Mouse (Mus musculus) gonadal fat pad, adult 2 months (tissue): ENCODE results near the gene Edf1. TPM values are rescaled to one million over a fixed set of nuclear protein-coding genes. Genes with fewer than 3 reads are reported as not detected.

Source experiments
- DNase-seq: peaks from one replicate; pipeline ENCODE4 v3.0.0-alpha.2; 2012; ENCODE audit warnings: low read depth
- polyA plus RNA-seq: library from polyadenylated mRNA; depleted of rRNA; stranded (reverse); fragments of >200 nt; gene quantifications from 2 replicates; pipeline ENCODE4 v1.2.3, GENCODE M21; 2012; rRNA removed

The Edf1 gene
- polyA plus RNA-seq, 1 experiment, result 115 TPM

DNA sequence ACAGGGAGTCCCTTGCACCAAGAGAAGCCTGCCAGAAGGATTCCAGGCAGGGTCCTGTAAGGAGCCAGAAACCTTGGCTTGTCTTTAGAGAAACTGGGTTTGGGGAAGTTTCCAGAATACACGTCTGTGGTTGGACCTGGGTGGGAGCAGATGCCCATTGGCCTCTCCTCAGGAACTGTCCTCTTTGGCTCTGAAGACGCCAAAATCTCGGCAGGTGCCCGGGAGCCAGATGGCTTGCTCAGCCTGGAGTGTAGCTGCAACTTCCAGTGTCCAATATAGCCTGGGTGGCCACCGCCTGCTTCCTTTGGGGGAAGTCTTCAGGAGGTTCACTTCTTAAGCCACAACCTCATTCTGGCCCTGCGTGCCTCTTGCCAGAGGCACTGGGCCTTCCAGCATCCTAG, 24.3 kb downstream of the Edf1 start:
- DNase-seq, result no peak

DNA sequence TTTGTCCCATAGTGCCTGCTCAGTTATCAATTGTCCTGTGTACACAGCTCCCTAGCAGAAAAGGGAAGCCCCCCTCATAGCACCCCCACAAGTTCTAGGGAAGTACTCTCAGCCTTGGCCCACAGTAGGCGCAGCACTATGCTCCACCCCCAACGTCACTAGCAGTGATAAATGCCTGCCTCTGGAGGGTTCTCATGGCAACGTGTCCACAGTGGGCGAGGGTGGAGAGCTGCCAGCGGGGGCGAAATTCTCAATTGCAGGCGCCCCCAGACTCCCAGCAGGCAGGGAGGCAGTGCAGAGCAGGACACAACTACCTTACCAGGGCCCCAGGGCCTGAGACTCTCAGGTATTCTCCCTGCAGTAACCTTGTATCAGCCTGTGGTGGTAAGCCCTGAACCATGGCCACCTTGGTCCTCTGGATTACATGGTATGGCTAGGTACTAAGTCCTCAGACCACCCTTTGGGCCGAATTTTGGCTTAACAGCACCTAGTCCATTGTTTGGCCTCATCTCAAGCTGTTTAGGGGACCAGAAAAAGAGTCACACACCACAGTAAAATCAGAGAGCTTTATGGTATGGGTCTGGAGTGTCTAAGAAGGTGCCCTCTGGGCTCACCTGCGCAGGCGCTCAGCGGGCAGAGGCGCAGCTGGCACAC, 24.9 kb downstream of the Edf1 start:
- DNase-seq, result no peak

DNA sequence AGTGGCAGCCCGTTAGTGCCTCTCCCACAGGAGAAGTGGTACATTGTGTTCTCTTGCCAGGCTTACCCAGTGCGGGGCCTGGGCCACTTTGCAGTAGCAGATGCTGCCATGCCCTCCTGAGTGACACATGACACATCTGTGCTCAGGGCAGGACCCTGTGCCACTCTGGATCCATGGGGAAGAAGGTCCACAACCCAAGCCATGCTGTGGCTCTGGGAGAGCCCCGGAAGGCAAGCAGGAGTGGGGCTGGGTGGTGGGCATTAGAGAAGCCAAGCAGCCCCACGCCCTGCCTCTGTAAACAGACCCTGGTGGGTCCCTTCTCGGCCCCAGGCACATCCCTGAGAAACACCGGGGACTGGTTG, 25.5 kb downstream of the Edf1 start:
- DNase-seq, result no peak

DNA sequence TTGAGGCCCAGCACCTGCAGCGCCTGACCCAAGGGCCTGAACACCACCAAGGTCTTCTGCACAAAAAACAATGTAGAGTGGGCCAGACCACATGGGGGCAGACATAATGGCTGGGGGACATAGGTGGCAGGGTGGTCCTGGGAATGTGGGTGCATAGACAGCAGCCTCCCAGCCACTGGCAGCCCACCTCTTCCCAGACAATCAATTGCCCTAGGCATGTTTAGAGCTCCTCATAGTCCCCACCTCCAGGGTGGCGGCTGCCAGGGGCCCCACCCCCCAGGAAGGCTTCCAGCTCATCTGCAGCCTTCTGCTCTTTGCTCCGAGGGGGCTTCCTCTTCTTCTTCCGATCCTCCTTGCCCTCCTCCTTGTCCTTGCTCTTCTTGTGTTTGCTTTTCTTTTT, 25.9 kb downstream of the Edf1 start:
- no peak for DNase-seq

DNA sequence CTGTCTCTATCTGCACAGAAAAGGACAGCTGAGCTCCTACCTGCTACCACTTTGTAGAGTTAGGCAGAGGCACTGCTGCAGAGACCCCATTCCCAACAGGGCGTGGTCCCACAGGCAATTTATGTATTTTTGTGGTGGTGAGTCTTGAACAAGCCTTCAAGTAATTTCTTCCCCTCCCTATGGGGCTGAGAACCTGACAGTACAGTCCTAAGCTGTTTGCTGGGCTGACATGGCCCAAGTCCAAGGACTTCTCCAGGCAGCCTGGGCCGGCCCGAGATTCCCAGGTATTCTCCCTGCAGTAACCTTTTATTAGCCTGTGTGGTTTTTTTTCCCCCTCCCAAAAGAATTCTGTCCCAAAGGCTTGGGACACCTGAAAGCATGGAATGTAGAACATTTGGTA, 26.5 kb downstream of the Edf1 start:
- no peak for DNase-seq

DNA sequence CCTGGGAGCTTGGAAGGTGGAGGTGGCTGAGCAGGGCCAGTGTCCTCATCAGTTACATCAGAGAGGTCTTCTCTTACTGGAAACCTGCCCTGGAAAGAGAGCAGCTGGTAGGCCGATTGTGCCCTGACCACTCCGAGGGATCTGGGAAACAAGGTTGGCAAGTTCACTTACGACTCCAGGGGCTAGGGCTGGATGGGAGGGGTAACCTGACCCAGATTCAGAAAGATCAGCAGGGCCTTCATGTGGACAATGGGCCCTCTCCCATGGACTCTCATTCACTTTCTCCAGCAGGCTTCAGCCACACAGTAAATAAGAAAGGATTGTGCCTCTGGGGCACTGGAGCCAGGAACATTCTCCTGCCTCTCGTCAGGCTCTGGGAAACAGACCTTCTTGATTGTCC, 27.2 kb downstream of the Edf1 start:
- no peak for DNase-seq

DNA sequence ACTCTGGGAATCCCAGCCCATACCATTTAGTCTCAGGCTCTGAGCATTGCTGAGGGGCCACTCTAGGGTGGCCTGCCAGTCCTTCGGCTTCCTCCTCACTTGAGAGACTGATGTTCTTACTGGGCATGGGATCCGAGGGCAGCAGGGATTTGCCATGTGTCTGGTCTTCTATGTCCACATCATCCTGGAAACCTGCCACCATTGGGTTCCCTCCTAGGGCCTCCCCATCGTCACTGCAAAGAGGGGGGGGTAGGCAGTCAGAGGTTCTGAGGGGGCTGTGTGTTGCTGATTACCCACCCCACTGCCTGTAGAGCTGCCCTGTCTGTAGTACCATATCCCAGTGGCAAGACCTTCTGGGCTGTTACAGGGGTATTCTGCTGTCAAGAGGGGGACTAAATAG, 28.0 kb downstream of the Edf1 start:
- no peak for DNase-seq

DNA sequence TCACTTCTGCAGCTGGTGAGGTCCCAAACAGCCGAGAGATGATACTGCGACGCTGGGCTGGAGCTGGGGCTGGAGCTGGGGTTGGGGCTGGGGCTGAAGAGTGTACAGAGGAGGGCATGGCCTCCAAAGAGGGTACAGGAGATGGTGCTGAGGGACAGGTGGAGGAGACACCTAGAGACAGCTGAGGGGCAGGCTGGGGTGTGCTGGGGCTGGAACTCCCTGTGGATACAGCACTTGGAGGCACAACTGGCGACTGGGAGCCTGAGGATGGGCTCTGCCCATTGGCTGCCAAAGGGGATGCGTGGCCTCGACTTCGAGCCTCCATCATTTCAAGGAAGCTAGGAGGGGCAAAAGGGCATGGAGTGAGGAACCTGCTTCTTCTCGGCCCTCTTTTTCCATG, 29.6 kb downstream of the Edf1 start:
- DNase-seq, result no peak

DNA sequence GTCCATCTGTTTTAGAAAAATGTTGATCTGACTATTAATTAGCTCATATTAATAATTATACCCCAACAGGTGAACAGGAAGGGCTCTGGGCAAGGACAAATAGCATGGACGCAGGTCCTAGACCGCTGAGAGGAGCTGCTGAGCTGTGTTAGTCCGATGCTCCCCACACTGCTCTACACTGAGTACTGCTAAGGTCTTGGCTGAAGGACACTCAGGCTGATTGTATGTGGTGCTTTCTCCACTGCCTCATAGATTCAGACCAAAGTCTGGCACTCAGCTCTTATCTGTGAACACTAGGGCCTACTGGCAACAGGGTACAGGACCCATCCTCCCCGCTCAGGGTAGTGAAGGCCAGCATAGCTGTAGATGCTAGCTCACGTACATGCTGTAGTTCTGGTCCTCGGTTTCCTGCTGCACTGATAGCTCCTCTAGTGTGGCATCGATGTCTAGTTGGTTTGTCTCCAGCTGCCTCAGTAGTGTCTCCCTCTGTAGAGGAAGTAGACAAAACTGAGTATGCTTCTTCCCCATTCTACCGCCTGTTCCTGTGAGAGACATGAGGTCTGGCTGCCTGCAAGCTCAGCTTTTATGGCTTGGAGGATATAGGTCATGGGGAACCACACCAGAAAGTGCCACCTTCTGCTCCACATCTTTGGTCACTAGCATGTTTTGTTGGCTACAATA, 30.7 kb downstream of the Edf1 start:
- DNase-seq, result no peak

DNA sequence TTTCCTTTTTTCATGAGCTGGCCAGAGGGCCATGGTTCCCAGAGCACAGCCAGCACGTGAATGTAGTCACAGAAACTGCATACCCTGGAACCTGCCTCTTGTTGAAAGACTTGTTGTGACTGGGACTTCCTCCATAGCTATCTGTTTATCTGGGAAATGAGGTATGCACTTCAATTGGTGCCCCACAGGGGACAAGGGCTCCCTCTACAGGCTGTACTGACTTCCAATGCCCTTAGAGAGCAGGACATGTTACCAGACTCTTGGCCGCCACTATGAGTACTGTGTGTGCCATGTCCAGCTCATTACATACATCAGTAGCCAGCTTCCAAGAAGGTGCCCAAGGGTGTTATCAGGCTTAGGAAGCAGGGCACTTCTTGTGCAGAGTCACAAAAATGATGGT, 34.2 kb downstream of the Edf1 start:
- DNase-seq, result no peak

DNA sequence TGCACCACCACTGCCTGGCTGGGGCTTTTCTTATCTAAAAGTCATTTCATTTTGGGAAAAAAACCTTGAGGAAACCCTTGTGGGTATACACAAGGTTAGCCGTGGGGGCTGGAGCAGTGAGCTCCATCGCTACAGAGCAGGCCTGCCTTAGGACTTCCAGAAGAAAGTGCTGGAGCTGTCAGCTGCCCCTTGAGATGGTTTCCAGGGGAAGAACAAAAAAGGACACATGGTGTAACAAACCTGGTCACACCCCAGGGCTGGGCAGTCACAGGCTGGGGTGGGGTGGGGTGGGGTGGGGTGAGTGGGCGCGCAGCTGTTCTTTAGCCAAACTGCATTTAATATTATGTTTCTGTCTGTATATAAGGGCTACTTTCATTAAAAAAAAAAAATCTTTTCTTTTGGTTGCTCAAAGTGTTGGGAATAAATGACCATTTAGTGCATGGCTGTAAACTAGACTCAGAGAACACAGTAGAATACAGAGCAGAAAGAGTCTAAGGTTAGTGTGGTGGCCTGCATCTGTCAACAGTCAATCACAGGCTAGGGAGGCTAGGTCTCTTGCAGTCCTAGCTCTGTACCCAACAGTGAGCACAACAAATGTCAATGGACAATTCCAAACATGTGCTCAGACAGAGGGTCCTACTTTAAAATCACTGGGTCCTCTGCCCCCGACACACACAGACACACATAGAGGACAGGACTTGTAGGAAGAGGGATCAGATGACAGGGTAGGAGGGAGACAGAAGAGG, 39.3 kb downstream of the Edf1 start:
- DNase-seq, result no peak

DNA sequence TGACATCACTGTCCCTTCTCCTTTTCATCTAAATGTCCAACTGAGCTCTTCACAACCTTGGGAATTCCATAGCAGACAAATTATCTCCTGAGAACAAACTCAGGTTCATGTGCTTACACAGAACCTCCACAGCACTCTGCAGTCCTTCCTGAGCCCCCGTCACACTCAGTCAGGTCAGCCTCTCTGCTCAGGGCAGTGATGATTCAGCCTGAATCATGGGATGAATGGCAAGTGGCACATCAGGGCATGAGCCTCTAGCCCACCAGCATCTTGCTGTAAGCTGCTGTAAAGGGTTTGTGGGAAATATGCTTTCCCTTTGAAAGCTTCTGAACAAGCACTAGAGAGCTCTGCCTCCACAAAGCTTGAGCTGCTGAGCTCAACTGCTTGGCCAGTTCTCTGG, 41.1 kb downstream of the Edf1 start:
- DNase-seq, result no peak

DNA sequence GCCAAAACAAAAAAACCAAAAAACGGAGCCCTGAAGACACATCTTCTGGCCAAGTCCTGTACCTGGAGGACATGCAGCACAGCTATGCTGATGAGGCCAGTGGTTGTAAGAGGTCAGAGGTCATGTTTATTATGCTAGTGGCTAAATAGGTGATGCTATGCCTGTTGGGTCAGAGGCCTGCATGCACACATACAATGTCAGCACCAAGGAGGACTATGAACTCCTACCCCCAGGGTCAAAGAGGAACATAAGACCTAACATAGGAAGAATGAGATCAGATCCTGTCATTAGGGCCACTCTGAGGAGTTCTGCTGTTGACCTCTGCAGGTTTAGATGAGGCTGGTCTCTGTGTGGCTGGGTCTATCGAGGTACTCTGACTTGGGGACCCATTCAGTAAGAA, 42.4 kb downstream of the Edf1 start:
- DNase-seq, result no peak

DNA sequence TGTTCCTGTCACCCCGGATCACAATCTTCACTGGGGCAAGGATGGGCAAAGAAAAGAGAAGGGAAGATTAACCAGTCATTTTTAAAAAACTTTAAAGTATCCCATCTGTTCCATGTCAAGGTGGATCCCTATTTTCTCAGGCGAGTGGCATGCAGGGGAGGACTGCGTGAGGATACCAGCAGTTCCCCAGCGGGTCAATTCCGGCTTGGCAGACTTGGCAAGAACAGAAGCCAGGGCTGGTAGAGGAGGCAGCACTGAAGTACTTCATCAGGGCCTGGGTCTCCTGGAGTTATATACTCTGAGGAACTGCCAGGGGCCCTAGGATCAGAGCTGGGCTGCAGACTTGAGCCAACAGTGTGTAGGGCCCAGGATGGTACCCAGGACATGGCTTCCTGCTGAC, 44.9 kb downstream of the Edf1 start:
- DNase-seq, result no peak

DNA sequence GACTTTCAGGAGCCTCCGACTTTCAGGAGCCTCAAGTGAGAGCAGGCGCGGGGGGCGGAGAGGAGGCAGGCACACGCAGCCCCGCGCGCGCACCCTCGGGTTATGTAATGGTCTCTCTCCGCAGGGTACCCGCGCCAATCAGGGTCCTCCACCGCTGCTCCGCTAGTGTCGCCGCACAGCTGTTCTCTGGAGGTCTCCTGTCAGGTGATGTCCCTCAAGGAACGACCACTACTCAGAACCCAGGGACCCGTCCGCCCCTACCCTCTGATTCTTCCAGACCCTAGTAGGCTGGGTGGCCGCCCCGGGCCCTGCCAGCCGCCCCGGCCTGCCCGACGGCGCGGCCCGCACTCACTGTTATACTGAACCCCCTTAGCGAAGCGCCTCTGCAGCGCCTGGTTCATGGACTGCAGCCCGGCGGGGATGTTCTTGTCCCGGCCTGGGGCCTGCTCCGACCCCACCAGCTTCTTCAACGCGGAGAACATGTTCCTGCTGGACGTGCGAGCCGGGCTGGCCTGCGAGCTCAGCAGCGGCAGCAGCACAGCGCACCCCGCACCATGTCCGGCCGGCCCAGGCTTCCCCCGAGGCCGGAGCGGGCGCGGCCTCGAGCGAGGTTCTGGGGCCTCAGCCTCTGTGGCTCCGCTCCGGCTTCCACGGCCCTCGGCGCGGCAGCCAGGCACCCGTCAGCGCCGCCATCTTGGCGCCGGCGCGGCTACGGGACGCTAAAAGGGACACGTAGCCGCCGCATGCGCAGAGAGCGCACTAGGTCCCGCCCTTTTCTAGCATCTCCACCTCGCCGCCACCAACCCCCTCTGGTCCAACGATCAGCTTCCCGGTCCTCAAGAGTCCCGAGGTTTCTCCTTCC, 50.3 kb downstream of the Edf1 start, which contains the start of gene Rabl6:
TSS of gene Rabl6 (minus strand) at position 761 of the 862 bp plus-strand sequence.
- no peak for DNase-seq

DNA sequence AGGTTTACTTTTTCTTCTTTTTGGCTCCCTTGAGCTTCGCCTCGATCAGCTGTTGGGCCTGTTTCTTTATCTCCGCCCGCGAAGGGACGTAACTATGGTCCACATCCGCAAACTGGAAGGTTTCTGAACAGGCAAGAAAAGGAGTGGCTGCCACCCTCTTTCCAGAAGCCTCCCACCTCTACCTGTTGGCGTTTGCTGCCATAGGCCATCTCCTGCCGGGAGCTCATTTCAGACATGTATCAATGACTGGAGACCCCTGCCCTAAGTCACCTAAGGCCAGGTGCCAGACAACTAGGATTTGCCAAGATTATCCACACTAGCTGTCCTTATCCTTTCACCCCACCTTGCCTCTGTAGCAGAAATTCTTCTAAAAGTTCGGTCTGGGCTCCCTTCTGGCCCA, 51.0 kb downstream of the Edf1 start:
- DNase-seq, result no peak

Other genes with a start within 250 kb of the Edf1 start
- 0.12 and 0.15 TPM in 2 replicates for gene Grin1, start 238.7 kb upstream of the Edf1 start, polyA plus RNA-seq
- 11.2 and 25.1 TPM in 2 replicates for gene Man1b1, start 225.5 kb upstream of the Edf1 start, polyA plus RNA-seq
- 18.1 and 28.0 TPM in 2 replicates for gene Dpp7, start 201.5 kb upstream of the Edf1 start, polyA plus RNA-seq
- 38.0 and 38.6 TPM in 2 replicates for gene Uap1l1, start 192.2 kb upstream of the Edf1 start, polyA plus RNA-seq
- 3.0 and 4.3 TPM in 2 replicates for gene Sapcd2, start 185.5 kb upstream of the Edf1 start, polyA plus RNA-seq
- gene Entpd2, start 162.0 kb upstream of the Edf1 start, polyA plus RNA-seq, result 64.7 and 75.2 TPM in 2 replicates
- gene Npdc1, start 158.5 kb upstream of the Edf1 start, polyA plus RNA-seq, result 140 and 154 TPM in 2 replicates
- 0.47 and 0.57 TPM in 2 replicates for gene Fut7, start 134.6 kb upstream of the Edf1 start, polyA plus RNA-seq
- gene Abca2, start 129.1 kb upstream of the Edf1 start, polyA plus RNA-seq, result 187 and 437 TPM in 2 replicates
- gene Clic3, start 101.0 kb upstream of the Edf1 start, polyA plus RNA-seq, result 103 and 188 TPM in 2 replicates
- 124 and 139 TPM in 2 replicates for gene Paxx, start 96.8 kb upstream of the Edf1 start, polyA plus RNA-seq
- gene Ptgds, start 87.8 kb upstream of the Edf1 start, polyA plus RNA-seq, result 1,300 and 1,863 TPM in 2 replicates
- 234 and 311 TPM in 2 replicates for gene Lcn12, start 63.9 kb upstream of the Edf1 start, polyA plus RNA-seq
- 19.2 and 54.8 TPM in 2 replicates for gene Fbxw5, start 57.1 kb upstream of the Edf1 start, polyA plus RNA-seq
- 15.1 and 15.8 TPM in 2 replicates for gene C8g, start 56.1 kb upstream of the Edf1 start, polyA plus RNA-seq
- 13.7 and 17.0 TPM in 2 replicates for gene Traf2, start 10.9 kb upstream of the Edf1 start, polyA plus RNA-seq
- 8.0 and 13.4 TPM in 2 replicates for gene Mamdc4, start 17.0 kb downstream of the Edf1 start, polyA plus RNA-seq
- 57.5 and 83.3 TPM in 2 replicates for gene Phpt1, start 17.4 kb downstream of the Edf1 start, polyA plus RNA-seq
- gene Ajm1, start 23.9 kb downstream of the Edf1 start, polyA plus RNA-seq, result 1.4 and 2.0 TPM in 2 replicates
- gene Rabl6, start 50.7 kb downstream of the Edf1 start, polyA plus RNA-seq, result 58.5 and 65.8 TPM in 2 replicates
- gene Ccdc183, start 59.8 kb downstream of the Edf1 start, polyA plus RNA-seq, result 1.0 and 1.6 TPM in 2 replicates
- 72.5 and 74.2 TPM in 2 replicates for gene Tmem141, start 64.2 kb downstream of the Edf1 start, polyA plus RNA-seq
- gene Fcna, start 70.2 kb downstream of the Edf1 start, polyA plus RNA-seq, result 18.2 and 19.1 TPM in 2 replicates
- gene Lcn8, start 95.3 kb downstream of the Edf1 start, polyA plus RNA-seq, result 4,084 and 9,522 TPM in 2 replicates
- 3,609 and 5,181 TPM in 2 replicates for gene Lcn5, start 100.1 kb downstream of the Edf1 start, polyA plus RNA-seq
- gene Lcn6, start 118.9 kb downstream of the Edf1 start, polyA plus RNA-seq, result 342 and 466 TPM in 2 replicates
- 996 and 1,118 TPM in 2 replicates for gene Lcn10, start 124.9 kb downstream of the Edf1 start, polyA plus RNA-seq
- 25.9 and 27.0 TPM in 2 replicates for gene Obp2a, start 142.2 kb downstream of the Edf1 start, polyA plus RNA-seq
- gene Bmyc, start 148.9 kb downstream of the Edf1 start, polyA plus RNA-seq, result 208 and 344 TPM in 2 replicates
- 0.19 and 0.22 TPM in 2 replicates for gene Obp2b, start 179.2 kb downstream of the Edf1 start, polyA plus RNA-seq
- not detected in 2 replicates for gene Lcn3, start 207.7 kb downstream of the Edf1 start, polyA plus RNA-seq
- gene Lcn11, start 219.2 kb downstream of the Edf1 start, polyA plus RNA-seq, result 0.38 and 0.53 TPM in 2 replicates
- not detected in 2 replicates for gene Gm13539, start 224.4 kb downstream of the Edf1 start, polyA plus RNA-seq